Mouse (Mus musculus) gastrocnemius, postnatal 25 days (tissue): ENCODE results near the gene Gpr173. TPM values are rescaled to one million over a fixed set of nuclear protein-coding genes. Genes with fewer than 3 reads are reported as not detected.
A peak's percentile ranks its signal among the peaks of the same experiment; 100 is the strongest.
"Not testable (repeated sequence)": the region's sequence is repeated elsewhere in the genome, so short reads cannot be mapped to it uniquely, and the experiment has no call there.

Experiments
- DNase-seq: peaks from one replicate; pipeline ENCODE4 v3.0.0; 2022
- long read RNA-seq, 2 experiments: library from polyadenylated mRNA; stranded (forward); transcript quantifications; one replicate each; pipeline ENCODE4 v2.0.0; 2021
- total RNA-seq, 2 experiments: library from RNA; stranded (reverse); gene quantifications; 1 replicate in 1 of 2; 2 replicates in 1 of 2; pipeline ENCODE4 v1.2.3; 2021

Gpr173 gene
- 1 to 10 TPM in 1 of 2 experiments, under 1 TPM in 1; 0.41 to 1.2 TPM for total RNA-seq
- long read RNA-seq, experiment 1: 0 reads
- long read RNA-seq, experiment 2: 0 reads

DNA sequence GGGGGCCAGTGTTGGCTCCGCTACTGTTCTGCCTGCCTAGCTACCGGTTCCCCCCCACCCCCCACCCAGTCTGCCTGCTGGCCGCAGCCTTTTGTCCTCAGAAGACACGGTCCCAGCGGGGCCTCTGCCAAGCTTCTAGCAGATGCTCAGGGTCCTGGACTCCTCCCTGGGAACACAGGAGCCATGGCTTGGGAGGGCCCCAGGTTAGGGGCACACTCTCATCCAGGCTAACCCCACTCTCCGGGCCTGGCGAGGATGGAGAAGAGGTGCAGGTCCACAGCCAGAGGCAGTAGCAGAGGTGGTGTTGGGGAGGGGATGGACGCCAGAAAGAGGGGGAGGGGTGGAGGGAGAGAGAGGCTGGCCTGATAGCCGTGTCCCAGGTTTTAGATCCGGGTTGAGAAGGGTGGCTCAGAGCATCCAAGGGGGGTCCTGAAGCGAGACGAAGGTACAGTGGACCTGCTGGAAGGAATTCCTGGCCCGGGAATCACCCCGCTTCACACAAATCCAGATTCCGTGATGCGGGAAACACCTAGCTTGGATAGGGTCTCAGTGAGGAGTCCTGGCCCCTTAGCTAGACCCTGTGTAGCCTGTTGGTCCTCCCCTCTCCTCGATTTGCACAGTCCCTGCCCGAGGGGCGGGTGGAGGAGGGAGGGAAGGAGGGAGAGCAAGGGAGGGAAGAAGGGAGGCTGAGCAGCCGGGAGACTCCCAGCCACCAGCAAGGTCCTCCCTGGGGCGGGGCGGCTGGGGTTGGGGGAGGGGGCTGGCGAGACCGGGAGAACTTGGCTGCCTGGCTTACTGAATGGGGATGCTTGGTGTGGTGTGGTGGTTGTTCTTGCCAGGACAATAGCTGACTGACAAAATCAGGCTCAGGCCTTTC, at the start of gene Gpr173:
Gene Gpr173, minus strand, starts transcription at position 308 of the 877 bp plus-strand sequence.
- DNase-seq: peak; percentile 69

DNA sequence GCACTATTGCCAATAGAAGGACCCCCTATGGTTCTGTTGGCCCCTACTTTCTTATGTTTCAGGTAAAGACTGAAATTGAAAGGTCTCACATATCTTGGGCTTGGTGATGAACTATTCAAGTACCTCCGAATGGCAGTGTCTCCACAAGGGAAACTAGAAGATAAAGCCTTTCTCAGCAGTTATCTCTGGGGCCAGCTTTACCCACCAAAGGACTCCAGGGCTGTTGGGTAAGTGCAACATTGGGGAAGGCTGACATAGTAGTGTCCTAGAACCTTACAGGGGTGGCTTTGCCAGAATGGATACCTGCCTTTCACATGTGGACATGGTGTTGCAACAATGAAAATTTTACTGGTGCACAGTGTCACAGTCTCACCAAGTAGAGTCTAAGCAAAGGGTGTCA, 34.7 kb upstream of the Gpr173 start:
- no peak for DNase-seq

DNA sequence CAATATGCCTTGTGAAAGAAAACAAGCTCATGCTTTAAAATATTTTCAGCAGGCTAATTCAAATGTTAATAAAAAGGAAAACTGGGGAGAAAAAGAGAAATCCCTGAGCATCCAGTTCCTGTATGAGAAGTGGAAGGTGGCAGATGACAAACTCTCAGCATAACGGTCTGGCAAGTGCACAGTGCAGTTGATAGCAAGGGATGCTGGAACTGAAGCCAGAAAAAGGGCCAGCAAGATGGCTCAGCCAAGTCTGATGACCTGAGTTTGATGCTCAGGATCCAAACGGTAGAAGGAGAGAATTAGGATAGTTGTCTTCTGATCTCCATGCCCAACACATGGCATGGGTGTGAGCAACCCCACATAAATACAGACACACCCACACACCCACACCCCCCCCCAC, 31.6 kb upstream of the Gpr173 start:
- DNase-seq: no peak

- no peak for DNase-seq
Measured at GRCm38 (mm10) chrX:152368054-152368396, 479 bp downstream of the Gpr173 start.

DNA sequence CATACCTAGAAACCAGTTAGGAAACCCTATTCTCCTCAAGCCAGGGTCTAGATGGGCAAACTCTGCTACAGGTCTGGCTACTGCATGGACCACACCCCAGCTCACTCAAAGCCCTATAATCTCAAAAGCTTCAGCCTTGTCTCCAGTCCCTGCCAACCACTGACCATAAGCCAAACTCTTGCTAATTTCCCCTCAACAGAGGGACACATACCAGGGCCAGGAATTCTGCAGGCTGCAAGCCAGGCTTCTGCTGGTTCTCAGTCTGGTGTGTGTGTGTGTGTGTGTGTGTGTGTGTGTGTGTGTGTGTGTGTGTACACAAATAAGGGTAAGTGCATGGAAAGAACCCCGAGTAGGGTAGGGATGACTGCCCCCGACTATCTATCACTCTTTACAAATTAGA, 2.1 kb downstream of the Gpr173 start:
- DNase-seq: peak; percentile 7

- DNase-seq: no peak
Measured at GRCm38 (mm10) chrX:152352553-152353153, 15.9 kb downstream of the Gpr173 start.

- DNase-seq: no peak
Measured at GRCm38 (mm10) chrX:152347041-152347440, 21.5 kb downstream of the Gpr173 start.

DNA sequence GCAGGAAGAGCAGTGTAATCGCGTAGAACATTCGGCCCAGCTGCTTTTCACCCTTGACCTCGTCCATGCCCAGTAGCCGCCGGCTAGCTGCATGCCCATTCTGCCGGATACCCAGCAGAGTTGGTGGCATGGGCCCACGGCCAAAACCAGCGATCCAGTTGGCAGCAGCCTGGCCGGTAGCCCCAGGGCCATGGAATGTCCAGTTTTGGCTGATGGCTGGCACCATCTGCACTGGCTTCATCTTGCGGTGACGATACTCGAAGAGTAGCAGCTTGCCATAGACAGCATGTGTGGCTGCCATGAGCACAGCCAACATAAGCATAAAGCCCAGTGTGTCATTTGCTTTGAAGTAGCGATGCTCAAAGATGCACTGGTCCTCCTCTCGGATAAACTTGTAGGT, 21.9 kb downstream of the Gpr173 start:
- peak; percentile 18 for DNase-seq

GRCm38 (mm10) chrX:152342903-152343302, 25.6 kb downstream of the Gpr173 start:
- DNase-seq: no peak

- DNase-seq: peak; percentile 94
Measured at GRCm38 (mm10) chrX:152342358-152342901, 26.1 kb downstream of the Gpr173 start, which contains the start of gene Tspyl2. Gene Tspyl2 (minus strand): TSS chrX:152342425.

GRCm38 (mm10) chrX:152341496-152341895, 27.0 kb downstream of the Gpr173 start:
- DNase-seq: no peak

- peak; percentile 89 for DNase-seq
Measured at GRCm38 (mm10) chrX:152336546-152337332, 31.8 kb downstream of the Gpr173 start.

- DNase-seq: not testable (repeated sequence)
Measured at GRCm38 (mm10) chrX:152336123-152336522, 32.4 kb downstream of the Gpr173 start.

DNA sequence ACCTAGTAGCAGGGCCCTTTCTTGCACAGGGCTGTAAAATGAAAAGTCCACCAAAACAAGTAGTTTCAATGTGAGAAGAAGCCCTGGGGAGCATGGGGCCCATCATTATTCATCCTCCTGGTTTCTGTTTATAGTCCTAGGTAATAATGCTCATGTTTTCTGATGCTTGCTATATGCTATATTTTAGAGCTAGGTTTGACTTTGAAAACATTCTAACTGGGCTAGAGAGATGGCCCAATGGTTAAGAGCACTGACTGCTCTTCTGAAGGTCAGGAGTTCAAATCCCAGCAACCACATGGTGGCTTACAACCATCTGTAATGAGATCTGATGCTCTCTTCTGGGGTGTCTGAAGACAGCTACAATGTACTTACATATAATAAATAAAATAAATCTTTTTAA, 39.1 kb downstream of the Gpr173 start:
- DNase-seq: not testable (repeated sequence)

GRCm38 (mm10) chrX:152327689-152328052, 40.8 kb downstream of the Gpr173 start:
- no peak for DNase-seq

- peak; percentile 74 for DNase-seq
Measured at GRCm38 (mm10) chrX:152326996-152327688, 41.4 kb downstream of the Gpr173 start, which contains the start of gene Kantr. Gene Kantr (minus strand): TSS chrX:152327495.

DNA sequence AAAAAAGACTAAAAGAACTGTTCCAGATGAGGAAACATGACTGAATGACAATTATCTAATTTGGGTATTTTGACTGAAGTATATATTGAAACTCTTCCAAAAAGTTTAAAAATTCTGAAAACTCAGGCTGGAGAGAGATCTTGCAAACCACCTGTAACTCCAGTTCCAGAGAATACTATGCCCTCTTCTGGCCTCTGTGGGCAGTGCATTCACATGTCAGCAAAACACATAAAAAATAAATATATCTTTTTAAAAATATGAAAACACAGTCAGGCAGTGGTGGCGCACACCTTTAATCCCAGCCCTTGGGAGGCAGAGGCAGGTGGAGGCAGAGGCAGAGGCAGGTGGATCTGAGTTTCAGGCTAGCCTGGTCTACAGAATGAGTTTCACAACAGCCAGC, 44.9 kb downstream of the Gpr173 start:
- no peak for DNase-seq

DNA sequence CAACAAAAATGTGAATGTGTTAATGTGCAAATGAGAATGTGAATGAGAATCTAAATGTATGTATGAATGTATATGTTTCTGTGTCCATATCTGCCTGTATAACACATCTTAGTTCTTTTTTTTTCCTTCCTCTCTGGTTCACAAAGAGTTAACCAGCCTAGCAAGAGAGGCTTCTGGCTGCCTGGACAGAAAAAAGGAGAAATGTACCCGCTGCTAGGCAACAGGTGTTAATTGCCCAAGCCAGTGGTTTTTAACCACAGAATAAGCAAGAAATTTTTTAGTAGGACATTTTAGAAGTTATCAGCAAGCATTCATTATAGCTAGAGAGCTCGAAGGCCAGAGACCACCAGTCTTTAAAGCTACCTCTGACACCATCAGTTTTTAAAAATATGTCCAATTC, 45.7 kb downstream of the Gpr173 start:
- DNase-seq: no peak

DNA sequence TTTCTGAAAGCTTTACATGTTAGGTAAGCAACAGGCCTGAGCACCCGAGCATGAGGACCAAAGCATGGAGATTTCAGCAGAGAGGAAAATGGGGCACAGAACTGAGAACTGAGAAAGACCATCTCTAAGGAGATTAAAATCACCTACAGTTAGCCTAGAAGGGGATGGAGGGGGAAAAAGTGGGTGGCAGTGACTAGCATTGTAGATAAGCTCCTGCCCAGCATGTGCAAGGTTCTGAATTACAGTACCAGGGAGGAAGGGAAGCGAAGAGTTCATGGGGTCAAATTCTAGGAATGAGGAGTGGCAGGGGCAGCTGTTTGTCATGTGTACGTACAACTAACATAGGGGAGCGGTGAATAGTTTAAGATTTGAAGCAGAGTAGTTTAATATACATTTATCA, 48.0 kb downstream of the Gpr173 start:
- DNase-seq: no peak

GRCm38 (mm10) chrX:152307942-152308341, 60.6 kb downstream of the Gpr173 start:
- DNase-seq: peak; percentile 6

GRCm38 (mm10) chrX:152307371-152307770, 61.1 kb downstream of the Gpr173 start:
- no peak for DNase-seq

- no peak for DNase-seq
Measured at GRCm38 (mm10) chrX:152306224-152306623, 62.3 kb downstream of the Gpr173 start.
